ENCODE assay signal across 8 mouse cellular contexts in the genomic region with DNA sequence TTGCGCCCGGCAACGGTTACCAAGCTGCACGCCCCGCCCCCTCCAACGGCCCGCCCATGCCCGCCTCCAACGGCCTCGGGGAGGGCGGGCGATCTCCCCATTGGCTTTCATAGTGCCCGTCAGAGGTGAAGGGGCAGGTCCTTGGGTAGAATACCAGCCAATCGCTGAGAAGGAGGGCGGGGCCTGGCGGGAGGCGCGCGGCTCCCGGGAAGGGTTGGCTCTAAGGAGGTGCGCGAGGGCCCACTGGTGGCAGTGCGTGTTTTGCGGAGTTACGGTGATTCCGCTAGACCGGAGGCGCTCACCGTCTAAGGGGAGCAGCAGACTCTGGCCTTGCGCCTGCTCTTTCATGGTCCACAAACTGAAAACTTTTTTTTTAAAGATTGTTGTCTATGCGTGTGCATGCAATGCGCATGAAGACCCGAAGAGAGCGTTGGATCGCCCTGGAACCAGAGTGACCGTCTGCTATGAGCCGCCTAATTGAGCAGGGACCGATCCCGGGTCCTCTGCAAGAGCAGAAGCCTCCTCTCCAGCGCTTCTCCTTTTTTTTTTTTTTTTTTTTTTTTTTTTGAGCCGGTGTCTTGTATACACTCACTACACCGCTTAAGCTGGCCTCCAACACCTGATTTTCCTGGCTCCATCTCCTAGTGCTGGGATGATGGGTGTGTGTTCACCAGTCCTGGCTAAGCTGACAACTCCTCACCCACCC. TPM values are rescaled to one million over a fixed set of nuclear protein-coding genes. Genes with fewer than 3 reads are reported as not detected.
DNase-seq lines count a peak whose midpoint lies in the region; ATAC-seq and TF ChIP-seq lines count a peak whose summit lies in the region.

No protein-coding gene starts in this region.

- peak overlapping the region; percentile 4 for H3ac ChIP-seq in C2C12 (ENCODE audit: control insufficient read depth, insufficient read length, low read depth)

- peaks cover 57% of the 10 kb centered on the region for H3K4me1 ChIP-seq in erythroblast, embryonic 14.5 days (ENCODE audit: control insufficient read depth)
- H3K4me1 ChIP-seq in heart, embryonic 12.5 days (replicated peaks) = peaks cover 9% of the 10 kb centered on the region; the same call in 1 of the 2 replicates
- H3K4me1 ChIP-seq in kidney, postnatal 0 days (replicated peaks; ENCODE audit: insufficient read depth, low read length) = peaks cover 7% of the 10 kb centered on the region; the same call in 1 of the 2 replicates
- peaks cover 27% of the 10 kb centered on the region for H3K4me1 ChIP-seq in liver, embryonic 11.5 days (replicated peaks; ENCODE audit: control insufficient read depth, insufficient read depth, low read length)
- peaks cover 11% of the 10 kb centered on the region; the same call in 1 of the 2 replicates for H3K4me1 ChIP-seq in stomach, embryonic 14.5 days (ENCODE audit: control insufficient read depth, insufficient read depth, low read length)

- no peak for TF ChIP-seq POLR2A in brain, embryonic 14.5 days (IDR thresholded peaks at IDR 0.05; ENCODE audit: borderline replicate concordance, extremely low read depth, insufficient read depth, insufficient read length, poor library complexity, severe bottlenecking)

- no peaks in the 10 kb centered on the region for H3K79me3 ChIP-seq in C2C12 (ENCODE audit: low read depth)

- no peaks in the 10 kb centered on the region for H3K79me2 ChIP-seq in C2C12 (ENCODE audit: control insufficient read depth, insufficient read depth)

- H3K36me3 ChIP-seq in C2C12 (ENCODE audit: control insufficient read depth, insufficient read depth) = no peaks in the 10 kb centered on the region
- peaks cover 29% of the 10 kb centered on the region for H3K36me3 ChIP-seq in erythroblast, embryonic 14.5 days (ENCODE audit: control insufficient read depth)
- no peaks in the 10 kb centered on the region for H3K36me3 ChIP-seq in heart, embryonic 12.5 days
- no peaks in the 10 kb centered on the region for H3K36me3 ChIP-seq in kidney, postnatal 0 days (ENCODE audit: insufficient read depth, low read length)
- H3K36me3 ChIP-seq in liver, embryonic 11.5 days (ENCODE audit: control insufficient read depth, insufficient read depth, low read length) = no peaks in the 10 kb centered on the region
- H3K36me3 ChIP-seq in stomach, embryonic 14.5 days (ENCODE audit: control insufficient read depth, insufficient read depth, low read length) = no peaks in the 10 kb centered on the region

- no peak overlapping the region for H3K4me3 ChIP-seq in C2C12 (ENCODE audit: insufficient read depth, poor library complexity, severe bottlenecking)
- H3K4me3 ChIP-seq in erythroblast, embryonic 14.5 days (replicated peaks) = peak overlapping the region; percentile 93
- peak overlapping the region; percentile 59 for H3K4me3 ChIP-seq in heart, embryonic 12.5 days
- H3K4me3 ChIP-seq in kidney, postnatal 0 days (replicated peaks; ENCODE audit: low read depth, low read length) = peak overlapping the region; percentile 61
- H3K4me3 ChIP-seq in liver, embryonic 11.5 days (ENCODE audit: low read depth, low read length) = peak overlapping the region; percentile 86
- H3K4me3 ChIP-seq in stomach, embryonic 14.5 days (ENCODE audit: low read depth, low read length) = peak overlapping the region; percentile 67

- under 1% methylated on average over 41 of the region's 42 CpGs for WGBS in heart, embryonic 12.5 days
- 1% methylated on average over 40 of the region's 42 CpGs for WGBS in kidney, postnatal 0 days
- WGBS in liver, embryonic 11.5 days = under 1% methylated on average over 40 of the region's 42 CpGs
- WGBS in stomach, embryonic 14.5 days = under 1% methylated on average over 41 of the region's 42 CpGs

- DNase-seq in brain, embryonic 14.5 days (ENCODE audit: low read depth) = peak; percentile 100
- DNase-seq in kidney, postnatal 0 days (ENCODE audit: low spot score) = peak; percentile 99
- peak; percentile 98 for DNase-seq in liver, embryonic 11.5 days (ENCODE audit: low spot score)
- DNase-seq in naive thymus-derived CD4-positive, alpha-beta T cell, adult 2 months (ENCODE audit: low read depth) = peak; percentile 99

- TF ChIP-seq CTCF in C2C12 (IDR thresholded peaks at IDR 0.05; ENCODE audit: control insufficient read depth, insufficient read depth, insufficient read length) = peak; percentile 7
- peak; percentile 38; the same call in 1 of the 2 replicates for TF ChIP-seq CTCF in brain, embryonic 14.5 days (IDR thresholded peaks at IDR 0.05; ENCODE audit: borderline replicate concordance, extremely low read depth, insufficient read depth, insufficient read length)
- TF ChIP-seq CTCF in kidney, postnatal 0 days (IDR thresholded peaks at IDR 0.05; ENCODE audit: low read depth) = peak; percentile 62

- H3K9me3 ChIP-seq in erythroblast, embryonic 14.5 days (ENCODE audit: control insufficient read depth, low read length) = no peaks in the 10 kb centered on the region
- H3K9me3 ChIP-seq in heart, embryonic 12.5 days (replicated peaks) = no peaks in the 10 kb centered on the region
- H3K9me3 ChIP-seq in kidney, postnatal 0 days (replicated peaks; ENCODE audit: low read length) = no peaks in the 10 kb centered on the region
- no peaks in the 10 kb centered on the region for H3K9me3 ChIP-seq in liver, embryonic 11.5 days (ENCODE audit: control insufficient read depth, low read length)
- no peaks in the 10 kb centered on the region for H3K9me3 ChIP-seq in stomach, embryonic 14.5 days (ENCODE audit: control insufficient read depth, low read depth, low read length)

- peak; percentile 99 for ATAC-seq in heart, embryonic 12.5 days (ENCODE audit: insufficient number of reproducible peaks, low FRiP score)
- ATAC-seq in kidney, postnatal 0 days (replicated peaks; ENCODE audit: low FRiP score, low read depth) = peak; percentile 99
- ATAC-seq in liver, embryonic 11.5 days (replicated peaks; ENCODE audit: low FRiP score) = peak; percentile 95
- ATAC-seq in stomach, embryonic 14.5 days (ENCODE audit: insufficient number of reproducible peaks, insufficient read depth, low FRiP score, low read depth) = peak; percentile 97

- no peak overlapping the region for H3K27ac ChIP-seq in heart, embryonic 12.5 days (ENCODE audit: poor library complexity, severe bottlenecking)
- no peak overlapping the region for H3K27ac ChIP-seq in kidney, postnatal 0 days
- no peak overlapping the region for H3K27ac ChIP-seq in liver, embryonic 11.5 days (ENCODE audit: low read depth, low read length)
- H3K27ac ChIP-seq in stomach, embryonic 14.5 days (ENCODE audit: low read length) = no peak overlapping the region

- peaks cover 8% of the 10 kb centered on the region for H3K27me3 ChIP-seq in C2C12 (ENCODE audit: control insufficient read depth, insufficient read depth, insufficient read length)
- H3K27me3 ChIP-seq in erythroblast, embryonic 14.5 days (ENCODE audit: control insufficient read depth) = peaks cover 5% of the 10 kb centered on the region; the same call in 1 of the 2 replicates
- H3K27me3 ChIP-seq in heart, embryonic 12.5 days (replicated peaks) = peaks cover 25% of the 10 kb centered on the region
- H3K27me3 ChIP-seq in kidney, postnatal 0 days (ENCODE audit: insufficient read depth, low read length) = no peaks in the 10 kb centered on the region
- H3K27me3 ChIP-seq in liver, embryonic 11.5 days (replicated peaks; ENCODE audit: control insufficient read depth, insufficient read depth, low read length) = peaks cover 13% of the 10 kb centered on the region
- no peaks in the 10 kb centered on the region for H3K27me3 ChIP-seq in stomach, embryonic 14.5 days (ENCODE audit: control insufficient read depth, insufficient read depth, low read length)

- H3K4me2 ChIP-seq in heart, embryonic 12.5 days = peak overlapping the region; percentile 91
- peak overlapping the region; percentile 94 for H3K4me2 ChIP-seq in kidney, postnatal 0 days (ENCODE audit: low read length)
- peak overlapping the region; percentile 93 for H3K4me2 ChIP-seq in liver, embryonic 11.5 days
- peak overlapping the region; percentile 88 for H3K4me2 ChIP-seq in stomach, embryonic 14.5 days (replicated peaks; ENCODE audit: low read depth, low read length)

- 0 out of 2 replicates have a peak overlapping the region, but pooled peaks have one; percentile 33 for H3K9ac ChIP-seq in heart, embryonic 12.5 days
- no peak overlapping the region for H3K9ac ChIP-seq in kidney, postnatal 0 days (ENCODE audit: low read depth, low read length)
- peak overlapping the region; percentile 83; the same call in 1 of the 2 replicates for H3K9ac ChIP-seq in liver, embryonic 11.5 days (ENCODE audit: low read depth, low read length)
- peak overlapping the region; percentile 48; the same call in 1 of the 2 replicates for H3K9ac ChIP-seq in stomach, embryonic 14.5 days (replicated peaks; ENCODE audit: low read depth, low read length)

TF ChIP-seq in C2C12, 6 proteins besides CTCF, POLR2A, EP300 and RAD21 (continues in another document):
- TF ChIP-seq FOSL1 (IDR thresholded peaks at IDR 0.05; ENCODE audit: insufficient read depth, low read length, poor library complexity, severe bottlenecking) = no peak

RNA-seq across cellular contexts. Expression of a gene that starts 0.5 kb away (rescaled TPM):
- polyA plus RNA-seq in C2C12 (2012; fragmentation: generic; extraction: Trizol) = 2.6 TPM
- 7.8 and 11.1 TPM in 2 replicates for polyA plus RNA-seq in brain, embryonic 14.5 days (2012; rRNA removed)
- 26.9 and 29.2 TPM in 2 replicates for polyA plus RNA-seq in erythroblast, embryonic 14.5 days (2012)
- 3.8 and 4.4 TPM in 2 replicates for polyA plus RNA-seq in heart, embryonic 12.5 days (2016; fragmentation: Nextera tagmentation; extraction: Ambion mirVana)
- polyA plus RNA-seq in kidney, postnatal 0 days (2015; fragmentation: Nextera tagmentation; extraction: Ambion mirVana) = 1.6 and 2.1 TPM in 2 replicates
- 9.0 and 9.5 TPM in 2 replicates for polyA plus RNA-seq in liver, embryonic 11.5 days (2014; fragmentation: Nextera tagmentation; extraction: Ambion mirVana)
- 6.7 TPM in 2 replicates for polyA plus RNA-seq in stomach, embryonic 14.5 days (2014; fragmentation: Nextera tagmentation; extraction: Ambion mirVana)

RNA-seq across cellular contexts. Expression of a gene that starts 43.0 kb away (rescaled TPM):
- not detected for polyA plus RNA-seq in C2C12 (2012; fragmentation: generic; extraction: Trizol)
- polyA plus RNA-seq in brain, embryonic 14.5 days (2012; rRNA removed) = not detected in 2 replicates
- polyA plus RNA-seq in erythroblast, embryonic 14.5 days (2012) = not detected in 2 replicates
- polyA plus RNA-seq in heart, embryonic 12.5 days (2016; fragmentation: Nextera tagmentation; extraction: Ambion mirVana) = not detected in 2 replicates
- polyA plus RNA-seq in kidney, postnatal 0 days (2015; fragmentation: Nextera tagmentation; extraction: Ambion mirVana) = not detected in 2 replicates
- not detected in 2 replicates for polyA plus RNA-seq in liver, embryonic 11.5 days (2014; fragmentation: Nextera tagmentation; extraction: Ambion mirVana)
- polyA plus RNA-seq in stomach, embryonic 14.5 days (2014; fragmentation: Nextera tagmentation; extraction: Ambion mirVana) = not detected in 2 replicates

RNA-seq across cellular contexts. Expression of a gene that starts 44.0 kb away (rescaled TPM):
- 0.02 TPM for polyA plus RNA-seq in C2C12 (2012; fragmentation: generic; extraction: Trizol)
- polyA plus RNA-seq in brain, embryonic 14.5 days (2012; rRNA removed) = 0.03 and 0.07 TPM in 2 replicates
- not detected in 2 replicates for polyA plus RNA-seq in erythroblast, embryonic 14.5 days (2012)
- 0.33 and 0.36 TPM in 2 replicates for polyA plus RNA-seq in heart, embryonic 12.5 days (2016; fragmentation: Nextera tagmentation; extraction: Ambion mirVana)
- polyA plus RNA-seq in kidney, postnatal 0 days (2015; fragmentation: Nextera tagmentation; extraction: Ambion mirVana) = 0.11 and 0.13 TPM in 2 replicates
- polyA plus RNA-seq in liver, embryonic 11.5 days (2014; fragmentation: Nextera tagmentation; extraction: Ambion mirVana) = 0.26 TPM in 2 replicates
- 0.35 and 0.76 TPM in 2 replicates for polyA plus RNA-seq in stomach, embryonic 14.5 days (2014; fragmentation: Nextera tagmentation; extraction: Ambion mirVana)

Comparison
In these comparisons a context has a peak if more than half of its experiments do, and no peak if none do; other contexts are left out.
1. CTCF ChIP-seq: peak in every context shown above with its lines; median percentile 62 in kidney, postnatal 0 days; 38 in brain, embryonic 14.5 days; 7 in C2C12.